Mouse (Mus musculus): Measurements from ENCODE around the gene Slc7a10.
A peak's percentile ranks its signal among the peaks of the same experiment; 100 is the strongest.

- peak; percentile 93 for TF ChIP-seq CTCF (IDR thresholded peaks at IDR 0.05; ENCODE audit: borderline replicate concordance, insufficient read depth, low read depth, low read length)
- no peak for TF ChIP-seq POLR2A (IDR thresholded peaks at IDR 0.05; ENCODE audit: borderline replicate concordance, insufficient read depth, low read length)
Observed at GRCm38 (mm10) chr7:35169341-35169740, 16.8 kb upstream of the Slc7a10 start.

Data from cerebellum, adult 2 months (tissue).